Mouse (Mus musculus) testis, adult 2 months (tissue): ENCODE measurements around the gene Zfp169. TPM values are rescaled to one million over a fixed set of nuclear protein-coding genes. Genes with fewer than 3 reads are reported as not detected.

Experiments
- H3K27ac ChIP-seq: fragments of 200-500 bp; 2 replicates; pipeline ENCODE4 v1.5.1; 2012; ENCODE audit warnings: low read depth, low read length; ENCODE audit not compliant: control insufficient read depth, insufficient read depth
- H3K27me3 ChIP-seq: fragments of 200-500 bp; 2 replicates; pipeline ENCODE4 v1.6.1; 2012; ENCODE audit warnings: mild to moderate bottlenecking, low read length, moderate library complexity; ENCODE audit not compliant: control insufficient read depth, insufficient read depth
- H3K36me3 ChIP-seq: fragments of 200-500 bp; 2 replicates; pipeline ENCODE4 v1.6.1; 2012; ENCODE audit warnings: mild to moderate bottlenecking, low read length; ENCODE audit not compliant: control insufficient read depth, insufficient read depth
- H3K4me1 ChIP-seq: fragments of 200-500 bp; 2 replicates; pipeline ENCODE4 v1.6.1; 2012; ENCODE audit warnings: low read length; ENCODE audit not compliant: control insufficient read depth, insufficient read depth
- H3K4me3 ChIP-seq: fragments of 200-500 bp; 2 replicates; pipeline ENCODE4 v1.5.1; 2012; ENCODE audit warnings: low read depth, mild to moderate bottlenecking, low read length, moderate library complexity, mixed read lengths; ENCODE audit not compliant: control insufficient read depth
- CTCF ChIP-seq: fragments of 200-500 bp; IDR thresholded peaks from 2 replicates; pipeline ENCODE4 v1.5.1; 2012; ENCODE audit warnings: low read depth, mild to moderate bottlenecking, inconsistent platforms, low read length, moderate library complexity; ENCODE audit not compliant: control insufficient read depth, insufficient read depth, insufficient replicate concordance
- polyA plus RNA-seq: library from polyadenylated mRNA; depleted of rRNA; stranded (reverse); fragments of >200 nt; gene quantifications from 2 replicates; pipeline ENCODE4 v1.2.3, GENCODE M21; 2012; rRNA removed

Zfp169 gene
- polyA plus RNA-seq, 1 experiment = 11.5 TPM

DNA sequence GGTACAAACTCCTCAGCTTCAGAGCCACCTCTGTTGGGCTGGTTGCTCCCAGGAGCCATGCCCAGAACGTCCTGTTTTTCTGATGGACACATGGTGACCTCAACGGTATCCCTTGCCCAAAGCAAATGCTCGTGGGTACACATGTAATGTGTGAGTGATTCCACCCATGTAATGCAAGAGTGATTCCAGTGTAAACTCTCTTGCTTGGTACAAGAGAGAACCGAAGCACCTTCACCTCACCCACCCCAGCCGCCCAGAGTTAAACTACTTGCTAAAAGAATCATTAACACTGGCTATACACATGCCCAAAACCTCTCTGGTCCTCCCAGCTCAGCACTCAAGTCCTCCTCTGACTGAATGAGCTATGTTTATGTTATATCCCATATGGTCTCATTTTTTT lies 74.9 kb downstream of the Zfp169 start:
- Histone ChIP-seq H3K4me3 (no peak overlapping the region), H3K4me1 (peaks cover 3% of the 10 kb centered on the region), H3K27me3 (no peaks in the 10 kb centered on the region), H3K27ac (no peak overlapping the region), H3K36me3 (no peaks in the 10 kb centered on the region)
- no peak for TF ChIP-seq CTCF

Other genes starting within 250 kb of the Zfp169 start
- 0.15 TPM in 1 of 2 replicates, not detected in the other for gene A830005F24Rik, start 119 bp upstream of the Zfp169 start, polyA plus RNA-seq
- gene Ptpdc1, start 112.2 kb upstream of the Zfp169 start, polyA plus RNA-seq = 36.4 and 38.7 TPM in 2 replicates
- 0.19 and 0.32 TPM in 2 replicates for gene Barx1, start 149.5 kb upstream of the Zfp169 start, polyA plus RNA-seq